Mouse (Mus musculus) forebrain, embryonic 10.5 days (tissue): ENCODE results near the gene Eif4e1b. TPM values are rescaled to one million over a fixed set of nuclear protein-coding genes. Genes with fewer than 3 reads are reported as not detected.
A peak's percentile ranks its signal among the peaks of the same experiment; 100 is the strongest.

Experiments
- DNase-seq: peaks from one replicate; pipeline ENCODE4 v3.0.0-alpha.2; 2017; ENCODE audit warnings: low spot score; ENCODE audit errors: extremely low spot score
- H3K27ac ChIP-seq: fragments of 300-500 bp; sonication (generic); 2 replicates; pipeline ENCODE4 v1.5.1; 2016; ENCODE audit warnings: mild to moderate bottlenecking
- H3K27me3 ChIP-seq: fragments of 300-500 bp; sonication (generic); 2 replicates; pipeline ENCODE4 v1.6.1; 2016; ENCODE audit warnings: mild to moderate bottlenecking; ENCODE audit not compliant: poor library complexity, severe bottlenecking
- H3K36me3 ChIP-seq: fragments of 300-500 bp; sonication (generic); replicated peaks from 2 replicates; pipeline ENCODE4 v1.6.1; 2016; ENCODE audit warnings: mild to moderate bottlenecking, moderate library complexity
- H3K4me1 ChIP-seq: fragments of 300-500 bp; sonication (generic); 2 replicates; pipeline ENCODE4 v1.6.1; 2016
- H3K4me3 ChIP-seq: fragments of 300-500 bp; sonication (generic); 2 replicates; pipeline ENCODE4 v1.5.1; 2016; ENCODE audit warnings: mild to moderate bottlenecking, moderate library complexity
- H3K9me3 ChIP-seq: fragments of 300-500 bp; sonication (generic); 2 replicates; pipeline ENCODE4 v1.6.1; 2016; ENCODE audit warnings: mild to moderate bottlenecking, moderate library complexity
- WGBS: fragments of 180-500 bp; shearing (Covaris S2); methylation state at CpG from one replicate; pipeline ENCODE4 v1.1.7; 2016; 5-methylcytosine and 5-hydroxymethylcytosine counted together
- polyA plus RNA-seq: library from polyadenylated mRNA; unstranded; fragments of >200 nt; fragmentation: Nextera tagmentation; extraction: Ambion mirVana; gene quantifications from 2 replicates; pipeline ENCODE4 v1.2.1, GENCODE M21; 2016

The Eif4e1b gene
- not detected in 2 replicates for polyA plus RNA-seq

GRCm38 (mm10) chr13:54783698-54784097 is at the start of gene Eif4e1b:
Gene Eif4e1b (plus strand): TSS chr13:54783998.
- no peaks in the 10 kb centered on the region for H3K36me3 ChIP-seq
- no peak within 1 kb of the TSS for H3K4me3 ChIP-seq
- WGBS = 87% methylated on average over 4 of the region's 4 CpGs
- H3K27ac ChIP-seq = no peak within 1 kb of the TSS
- H3K27me3 ChIP-seq = peaks cover 22% of the 10 kb centered on the region; the same call in 1 of the 2 replicates
- peaks cover 4% of the 10 kb centered on the region for H3K4me1 ChIP-seq
- H3K9me3 ChIP-seq = no peaks in the 10 kb centered on the region
- no peak for DNase-seq

GRCm38 (mm10) chr13:54736931-54737330 is 46.9 kb upstream of the Eif4e1b start:
- H3K27ac ChIP-seq = no peak overlapping the region
- peaks cover 28% of the 10 kb centered on the region for H3K4me1 ChIP-seq
- H3K4me3 ChIP-seq = peak overlapping the region; percentile 49
- H3K36me3 ChIP-seq = peaks cover 30% of the 10 kb centered on the region
- no peaks in the 10 kb centered on the region for H3K9me3 ChIP-seq
- H3K27me3 ChIP-seq = peaks cover 54% of the 10 kb centered on the region
- 27% methylated on average over 3 of the region's 3 CpGs for WGBS
- DNase-seq = no peak

DNA sequence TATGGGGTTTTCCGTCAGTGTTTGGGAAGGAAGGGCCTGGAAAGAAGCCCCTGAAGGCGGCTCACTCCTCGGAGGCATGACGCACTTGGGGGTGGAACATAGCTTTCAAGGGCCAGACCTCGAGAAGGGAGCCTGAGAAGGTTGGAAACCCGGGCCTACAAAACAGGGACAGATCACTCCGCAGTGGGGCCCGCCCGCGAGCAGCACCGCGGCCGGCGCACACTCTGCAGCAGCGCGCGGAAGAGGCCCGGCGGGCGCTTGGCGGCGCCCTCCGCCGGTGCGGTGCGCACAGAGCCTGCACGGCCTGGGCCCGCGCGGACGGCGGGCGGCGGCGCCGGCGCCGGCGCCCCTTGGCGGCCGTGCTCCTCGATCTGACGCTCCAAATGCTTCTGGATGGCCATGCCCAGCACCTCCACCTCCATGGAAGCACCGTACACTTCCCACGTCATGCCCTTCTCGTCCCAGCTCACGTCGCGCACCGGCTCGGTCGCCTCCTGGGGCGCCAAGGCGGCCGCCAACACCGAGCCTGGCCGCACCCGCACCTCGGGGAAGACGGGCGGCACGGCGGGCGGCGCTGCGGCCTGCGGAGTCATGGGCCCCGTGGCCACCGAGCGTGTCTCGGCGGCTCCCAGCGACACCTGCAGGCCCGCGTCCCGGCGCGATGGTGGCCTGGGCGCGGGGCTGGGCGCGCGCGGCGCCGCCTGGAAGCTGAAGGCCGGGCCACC is 46.1 kb upstream of the Eif4e1b start:
- DNase-seq = no peak
- H3K27me3 ChIP-seq = peaks cover 54% of the 10 kb centered on the region
- peaks cover 28% of the 10 kb centered on the region for H3K4me1 ChIP-seq
- peaks cover 30% of the 10 kb centered on the region for H3K36me3 ChIP-seq
- no peak overlapping the region; the same call in 1 of the 2 replicates for H3K27ac ChIP-seq
- 1% methylated on average over 87 of the region's 87 CpGs for WGBS
- H3K4me3 ChIP-seq = peak overlapping the region; percentile 49
- H3K9me3 ChIP-seq = no peaks in the 10 kb centered on the region

- WGBS = 3% methylated on average over 34 of the region's 34 CpGs
- Histone ChIP-seq H3K4me1 (peaks cover 28% of the 10 kb centered on the region), H3K36me3 (peaks cover 30% of the 10 kb centered on the region), H3K9me3 (no peaks in the 10 kb centered on the region), H3K4me3 (peak overlapping the region; percentile 49), H3K27me3 (peaks cover 54% of the 10 kb centered on the region), H3K27ac (no peak overlapping the region)
- DNase-seq = no peak
These were observed 45.6 kb upstream of the Eif4e1b start for GRCm38 (mm10) chr13:54738213-54738601.

GRCm38 (mm10) chr13:54746110-54746509 is 37.7 kb upstream of the Eif4e1b start:
- Histone ChIP-seq H3K9me3 (no peaks in the 10 kb centered on the region), H3K27me3 (peaks cover 47% of the 10 kb centered on the region), H3K4me1 (peaks cover 42% of the 10 kb centered on the region), H3K36me3 (0 out of 2 replicates have a peak, but pooled peaks cover 5% of the 10 kb centered on the region), H3K27ac (no peak overlapping the region), H3K4me3 (no peak overlapping the region)
- whole genome bisulfite sequencing = 47% methylated on average over 6 of the region's 6 CpGs
- no peak for DNase-seq

GRCm38 (mm10) chr13:54746896-54747295 is 36.9 kb upstream of the Eif4e1b start:
- no peaks in the 10 kb centered on the region for H3K36me3 ChIP-seq
- H3K27ac ChIP-seq = no peak overlapping the region
- no peak for DNase-seq
- H3K9me3 ChIP-seq = no peaks in the 10 kb centered on the region
- peaks cover 42% of the 10 kb centered on the region for H3K4me1 ChIP-seq
- WGBS = 36% methylated on average over 10 of the region's 10 CpGs
- H3K4me3 ChIP-seq = no peak overlapping the region
- H3K27me3 ChIP-seq = peaks cover 55% of the 10 kb centered on the region

- H3K36me3 ChIP-seq = no peaks in the 10 kb centered on the region
- H3K9me3 ChIP-seq = no peaks in the 10 kb centered on the region
- peaks cover 67% of the 10 kb centered on the region for H3K27me3 ChIP-seq
- H3K4me1 ChIP-seq = peaks cover 42% of the 10 kb centered on the region
- DNase-seq = no peak
- H3K27ac ChIP-seq = no peak overlapping the region
- peak overlapping the region; percentile 67 for H3K4me3 ChIP-seq
- 84% methylated on average over 8 of the region's 8 CpGs for WGBS
These were observed 35.6 kb upstream of the Eif4e1b start for GRCm38 (mm10) chr13:54748190-54748589.

DNA sequence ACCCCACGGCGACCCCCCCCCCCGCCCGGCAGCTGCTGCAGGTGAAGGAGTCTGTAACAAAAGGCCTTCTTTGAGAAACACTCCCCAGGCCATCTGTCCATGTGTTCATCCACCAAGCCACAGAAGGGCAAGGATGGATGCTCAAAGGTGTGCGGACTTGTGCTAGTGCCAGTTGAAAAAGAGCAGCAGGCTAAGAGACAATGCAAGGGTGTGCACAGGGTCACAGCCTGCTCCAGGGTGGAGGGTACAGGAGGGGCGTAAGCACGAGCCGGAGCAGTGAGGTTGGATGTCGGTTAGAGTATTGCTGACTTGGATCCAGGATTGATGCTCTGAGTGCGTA is 35.1 kb upstream of the Eif4e1b start:
- no peak for DNase-seq
- peak overlapping the region; percentile 85 for H3K27ac ChIP-seq

DNA sequence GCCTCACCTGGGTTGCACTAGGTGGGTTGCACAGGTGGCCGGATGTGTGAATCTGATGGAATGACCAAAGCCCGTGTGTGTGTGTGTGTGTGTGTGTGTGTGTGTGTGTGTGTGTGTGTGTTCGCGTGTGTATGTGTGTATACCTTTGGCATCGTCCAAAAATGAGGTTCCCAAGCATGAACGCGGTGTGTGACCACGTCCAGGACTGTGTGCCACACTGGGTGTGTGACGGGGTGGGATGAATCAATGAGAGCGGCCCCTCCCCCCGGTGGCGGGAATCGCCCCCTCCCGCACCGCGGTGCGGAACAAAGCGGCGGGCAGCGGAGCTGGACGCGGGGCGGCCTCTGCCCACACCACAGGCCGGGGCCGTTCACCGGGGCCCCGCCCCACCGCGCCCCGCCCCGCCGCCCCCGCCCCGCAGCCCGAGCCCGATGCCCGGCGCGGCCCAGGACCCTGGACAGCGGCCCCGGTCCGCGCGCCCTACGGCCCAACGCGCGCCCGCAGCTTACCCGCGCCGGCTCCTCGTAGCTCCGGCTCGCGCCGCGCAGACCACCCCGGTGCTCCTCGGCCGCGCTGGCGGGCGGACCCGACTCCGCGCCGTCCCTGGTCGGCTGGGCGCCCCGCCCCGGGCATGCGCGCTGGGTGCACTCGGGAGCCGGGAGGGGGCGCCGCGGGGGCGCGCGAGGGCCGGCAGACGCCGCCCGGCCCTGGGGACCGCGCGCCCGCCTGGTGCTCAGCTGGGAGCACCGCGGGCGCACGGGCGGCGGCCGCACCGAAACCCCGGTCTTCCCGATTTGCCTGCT is 34.5 kb upstream of the Eif4e1b start:
- peak; percentile 56 for DNase-seq
- Histone ChIP-seq H3K9me3 (no peaks in the 10 kb centered on the region), H3K36me3 (no peaks in the 10 kb centered on the region), H3K4me1 (peaks cover 45% of the 10 kb centered on the region), H3K27me3 (peaks cover 77% of the 10 kb centered on the region), H3K27ac (peak overlapping the region; percentile 85), H3K4me3 (peak overlapping the region; percentile 67)
- WGBS = 3% methylated on average over 74 of the region's 100 CpGs

More for the DNA sequence above, 35.1 kb upstream of the Eif4e1b start:
- Histone ChIP-seq H3K4me1 (peaks cover 42% of the 10 kb centered on the region), H3K36me3 (no peaks in the 10 kb centered on the region), H3K9me3 (no peaks in the 10 kb centered on the region), H3K27me3 (peaks cover 72% of the 10 kb centered on the region), H3K4me3 (peak overlapping the region; percentile 67)
- WGBS = 49% methylated on average over 10 of the region's 10 CpGs

- H3K4me1 ChIP-seq = peaks cover 46% of the 10 kb centered on the region
- 2% methylated on average over 29 of the region's 29 CpGs for WGBS
- peak within 1 kb of the TSS; percentile 67 for H3K4me3 ChIP-seq
- DNase-seq = peak; percentile 64
- no peaks in the 10 kb centered on the region for H3K36me3 ChIP-seq
- H3K27ac ChIP-seq = peak within 1 kb of the TSS; percentile 85
- H3K27me3 ChIP-seq = peaks cover 82% of the 10 kb centered on the region
- H3K9me3 ChIP-seq = no peaks in the 10 kb centered on the region
These were observed 33.9 kb upstream of the Eif4e1b start, which contains the start of gene Gprin1 for GRCm38 (mm10) chr13:54749864-54750411. Gene Gprin1 (minus strand): TSS chr13:54749874.

DNA sequence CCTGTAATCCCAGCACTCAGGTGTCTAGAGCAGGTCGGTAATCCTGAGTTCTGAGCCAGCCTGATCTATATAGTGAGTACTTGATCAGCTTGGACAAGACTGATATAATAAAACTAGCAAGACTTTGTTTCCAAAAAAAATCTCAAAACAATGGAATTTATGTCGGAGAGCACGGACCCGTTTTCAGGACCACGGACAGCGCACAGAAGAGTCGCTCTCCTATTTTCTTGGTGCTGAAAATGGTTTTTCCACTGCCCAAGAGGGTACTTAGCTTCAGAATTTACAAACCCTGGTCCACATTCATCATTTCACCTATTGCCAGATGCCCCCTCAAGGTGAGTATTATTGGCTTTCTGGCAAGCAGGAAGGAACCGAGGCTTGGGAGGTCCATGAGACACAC is 33.1 kb upstream of the Eif4e1b start:
- no peak overlapping the region for H3K4me3 ChIP-seq
- H3K9me3 ChIP-seq = no peaks in the 10 kb centered on the region
- H3K4me1 ChIP-seq = peaks cover 52% of the 10 kb centered on the region
- peak; percentile 45 for DNase-seq
- no peaks in the 10 kb centered on the region for H3K36me3 ChIP-seq
- no peak overlapping the region for H3K27ac ChIP-seq
- peaks cover 84% of the 10 kb centered on the region for H3K27me3 ChIP-seq
- WGBS = 3% methylated on average over 8 of the region's 8 CpGs

DNA sequence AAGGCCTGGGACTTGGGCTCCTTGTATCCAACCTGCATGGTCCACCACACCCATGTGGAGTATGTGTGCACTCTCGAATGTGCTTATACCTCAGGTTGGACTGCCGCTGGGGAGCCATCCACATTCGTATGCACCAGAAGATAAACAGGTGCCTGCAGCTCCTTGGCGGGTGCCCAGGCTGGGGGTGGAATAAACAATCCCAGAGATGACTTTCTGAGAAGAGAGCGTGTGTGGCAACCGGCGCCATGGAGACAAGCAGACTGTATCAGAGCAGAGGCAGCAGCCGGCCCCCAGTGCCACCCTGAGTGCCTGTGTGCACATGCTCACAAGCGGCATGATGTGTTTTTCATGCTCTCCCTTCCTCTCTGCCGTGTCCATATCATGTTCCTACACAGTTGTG is 31.1 kb upstream of the Eif4e1b start:
- 71% methylated on average over 10 of the region's 10 CpGs for WGBS

GRCm38 (mm10) chr13:54753733-54754132 is 30.1 kb upstream of the Eif4e1b start:
- Histone ChIP-seq H3K27me3 (peaks cover 82% of the 10 kb centered on the region), H3K4me1 (peaks cover 42% of the 10 kb centered on the region), H3K9me3 (no peaks in the 10 kb centered on the region), H3K27ac (no peak overlapping the region), H3K4me3 (no peak overlapping the region), H3K36me3 (no peaks in the 10 kb centered on the region)
- 75% methylated on average over 6 of the region's 6 CpGs for WGBS
- DNase-seq = no peak

More for the DNA sequence above, 31.1 kb upstream of the Eif4e1b start:
- H3K4me3 ChIP-seq = no peak overlapping the region
- H3K36me3 ChIP-seq = no peaks in the 10 kb centered on the region
- no peaks in the 10 kb centered on the region for H3K9me3 ChIP-seq
- H3K27ac ChIP-seq = no peak overlapping the region
- no peak for DNase-seq
- H3K4me1 ChIP-seq = peaks cover 41% of the 10 kb centered on the region
- peaks cover 92% of the 10 kb centered on the region for H3K27me3 ChIP-seq
